Mouse (Mus musculus) kidney, adult 2 months (tissue): ENCODE data around the gene Mxd4. TPM values are rescaled to one million over a fixed set of nuclear protein-coding genes. Genes with fewer than 3 reads are reported as not detected.

Experiments
- DNase-seq: peaks from one replicate; pipeline ENCODE4 v3.0.0; 2021
- H3K27ac ChIP-seq: fragments of 200-500 bp; 2 replicates; pipeline ENCODE4 v1.5.1; 2012; ENCODE audit warnings: low read depth, low read length, control low read depth, inconsistent platforms; ENCODE audit not compliant: insufficient read depth
- H3K27me3 ChIP-seq: fragments of 200-500 bp; replicated peaks from 2 replicates; pipeline ENCODE4 v1.6.1; 2012; ENCODE audit warnings: mild to moderate bottlenecking, moderate library complexity, low read length, inconsistent platforms; ENCODE audit not compliant: control insufficient read depth, insufficient read depth
- H3K36me3 ChIP-seq: fragments of 200-500 bp; 2 replicates; pipeline ENCODE4 v1.6.1; 2012; ENCODE audit warnings: mild to moderate bottlenecking, moderate library complexity, low read length, inconsistent platforms; ENCODE audit not compliant: control insufficient read depth, insufficient read depth
- H3K4me1 ChIP-seq: fragments of 200-500 bp; 2 replicates; pipeline ENCODE4 v1.6.1; 2011; ENCODE audit warnings: low read length; ENCODE audit not compliant: control insufficient read depth, insufficient read depth
- H3K4me3 ChIP-seq: fragments of 200-500 bp; 2 replicates; pipeline ENCODE4 v1.5.1; 2011; ENCODE audit warnings: mild to moderate bottlenecking, low read depth, low read length, control low read depth; ENCODE audit not compliant: insufficient read depth
- CTCF ChIP-seq: fragments of 200-500 bp; conservative IDR thresholded peaks from 2 replicates; pipeline ENCODE4 v1.5.1; 2011; ENCODE audit warnings: low read depth, mild to moderate bottlenecking, control low read depth, low read length, moderate library complexity, mixed read lengths; ENCODE audit not compliant: insufficient read depth, insufficient read length
- POLR2A ChIP-seq: fragments of 200-500 bp; IDR thresholded peaks from one replicate; pipeline ENCODE4 v1.6.1; 2011; ENCODE audit warnings: low read depth, low read length, control low read depth
- WGBS: fragments of 180-500 bp; shearing (Covaris S2); methylation state at CpG from one replicate; pipeline ENCODE4 v1.1.7; 2018; 5-methylcytosine and 5-hydroxymethylcytosine counted together
- polyA plus RNA-seq: library from polyadenylated mRNA; depleted of rRNA; stranded (reverse); fragments of >200 nt; gene quantifications from 2 replicates; pipeline ENCODE4 v1.2.3, GENCODE M21; 2012

Mxd4 gene
- polyA plus RNA-seq, 1 experiment, result 143 TPM

- Histone ChIP-seq H3K36me3 (no peaks in the 10 kb centered on the region), H3K27ac (no peak overlapping the region), H3K27me3 (no peaks in the 10 kb centered on the region), H3K4me3 (no peak overlapping the region), H3K4me1 (no peaks in the 10 kb centered on the region)
- WGBS, result 0% methylated on average over 1 of the region's 1 CpGs
- TF ChIP-seq CTCF, result peak; percentile 96
- TF ChIP-seq POLR2A, result no peak
- peak; percentile 78 for DNase-seq
Measured at GRCm38 (mm10) chr5:34210279-34210678, 22.8 kb upstream of the Mxd4 start.

- Histone ChIP-seq H3K27ac (no peak overlapping the region), H3K36me3 (no peaks in the 10 kb centered on the region), H3K4me1 (no peaks in the 10 kb centered on the region), H3K4me3 (no peak overlapping the region), H3K27me3 (no peaks in the 10 kb centered on the region)
- no peak for DNase-seq
- TF ChIP-seq POLR2A, result no peak
- TF ChIP-seq CTCF, result no peak
- 60% methylated on average over 3 of the region's 3 CpGs for WGBS
Measured at GRCm38 (mm10) chr5:34207503-34207902, 20.0 kb upstream of the Mxd4 start.

GRCm38 (mm10) chr5:34205788-34206187 lies 18.3 kb upstream of the Mxd4 start:
- no peak overlapping the region for H3K27ac ChIP-seq
- H3K36me3 ChIP-seq, result no peaks in the 10 kb centered on the region
- TF ChIP-seq POLR2A (no peak), CTCF (no peak)
- peak; percentile 11 for DNase-seq
- 48% methylated on average over 2 of the region's 2 CpGs for WGBS
- H3K4me3 ChIP-seq, result no peak overlapping the region
- H3K4me1 ChIP-seq, result 0 out of 2 replicates have a peak, but pooled peaks cover 4% of the 10 kb centered on the region
- no peaks in the 10 kb centered on the region for H3K27me3 ChIP-seq

GRCm38 (mm10) chr5:34204911-34205310 lies 17.4 kb upstream of the Mxd4 start:
- WGBS, result 84% methylated on average over 2 of the region's 2 CpGs
- H3K36me3 ChIP-seq, result no peaks in the 10 kb centered on the region
- no peak for DNase-seq
- no peaks in the 10 kb centered on the region for H3K27me3 ChIP-seq
- no peak overlapping the region for H3K4me3 ChIP-seq
- no peak overlapping the region for H3K27ac ChIP-seq
- H3K4me1 ChIP-seq, result 0 out of 2 replicates have a peak, but pooled peaks cover 4% of the 10 kb centered on the region
- TF ChIP-seq CTCF (no peak), POLR2A (no peak)

- H3K4me3 ChIP-seq, result no peak overlapping the region
- TF ChIP-seq CTCF, result no peak
- no peak for TF ChIP-seq POLR2A
- H3K36me3 ChIP-seq, result no peaks in the 10 kb centered on the region
- H3K27ac ChIP-seq, result no peak overlapping the region
- peak; percentile 41 for DNase-seq
- WGBS, result 48% methylated on average over 4 of the region's 4 CpGs
- H3K27me3 ChIP-seq, result no peaks in the 10 kb centered on the region
- H3K4me1 ChIP-seq, result 0 out of 2 replicates have a peak, but pooled peaks cover 4% of the 10 kb centered on the region
Measured at GRCm38 (mm10) chr5:34202006-34202405, 14.5 kb upstream of the Mxd4 start.

- 0 out of 2 replicates have a peak, but pooled peaks cover 4% of the 10 kb centered on the region for H3K4me1 ChIP-seq
- H3K27me3 ChIP-seq, result no peaks in the 10 kb centered on the region
- WGBS, result 45% methylated on average over 2 of the region's 2 CpGs
- TF ChIP-seq CTCF, result no peak; the same call in 1 of the 2 replicates
- H3K4me3 ChIP-seq, result no peak overlapping the region
- H3K27ac ChIP-seq, result no peak overlapping the region
- H3K36me3 ChIP-seq, result no peaks in the 10 kb centered on the region
- peak; percentile 58 for DNase-seq
Measured at GRCm38 (mm10) chr5:34201396-34201795, 13.9 kb upstream of the Mxd4 start.

- Histone ChIP-seq H3K27me3 (no peaks in the 10 kb centered on the region), H3K27ac (no peak overlapping the region), H3K36me3 (no peaks in the 10 kb centered on the region), H3K4me1 (0 out of 2 replicates have a peak, but pooled peaks cover 4% of the 10 kb centered on the region), H3K4me3 (no peak overlapping the region)
- TF ChIP-seq CTCF (no peak), POLR2A (no peak)
- DNase-seq, result no peak
- 91% methylated on average over 6 of the region's 6 CpGs for WGBS
Measured at GRCm38 (mm10) chr5:34198615-34199014, 11.1 kb upstream of the Mxd4 start.
